Mouse (Mus musculus) cortical plate, adult 2 months (tissue): Measurements from ENCODE around the gene Arg2. TPM values are rescaled to one million over a fixed set of nuclear protein-coding genes. Genes with fewer than 3 reads are reported as not detected.

Experiments used
- H3K27ac ChIP-seq: fragments of 200-500 bp; 2 replicates; pipeline ENCODE4 v1.5.1; 2012; ENCODE audit warnings: low read length, control low read depth, inconsistent platforms; ENCODE audit not compliant: insufficient read depth
- H3K4me1 ChIP-seq: fragments of 200-500 bp; 2 replicates; pipeline ENCODE4 v1.6.1; 2011; ENCODE audit warnings: low read length; ENCODE audit not compliant: control insufficient read depth, insufficient read depth
- H3K4me3 ChIP-seq: fragments of 200-500 bp; 2 replicates; pipeline ENCODE4 v1.5.1; 2011; ENCODE audit warnings: mild to moderate bottlenecking, low read length, control low read depth; ENCODE audit not compliant: insufficient read depth
- CTCF ChIP-seq: fragments of 200-500 bp; IDR thresholded peaks from 2 replicates; pipeline ENCODE4 v1.5.1; 2011; ENCODE audit warnings: mild to moderate bottlenecking, control low read depth, low read length; ENCODE audit not compliant: insufficient read depth; ENCODE audit errors: extremely low read depth
- POLR2A ChIP-seq: fragments of 200-500 bp; IDR thresholded peaks from 2 replicates; pipeline ENCODE4 v1.6.1; 2011; ENCODE audit warnings: mild to moderate bottlenecking, low read length, control low read depth; ENCODE audit not compliant: insufficient read depth; ENCODE audit errors: extremely low read depth
- polyA plus RNA-seq: library from polyadenylated mRNA; depleted of rRNA; stranded (reverse); fragments of >200 nt; gene quantifications from 2 replicates; pipeline ENCODE4 v1.2.3, GENCODE M21; 2012; rRNA removed

Gene Arg2
- polyA plus RNA-seq, 1 experiment: 2.9 TPM

- H3K4me1 ChIP-seq: no peaks in the 10 kb centered on the region
Measured at GRCm38 (mm10) chr12:79197105-79197504, 66.5 kb downstream of the Arg2 start.

DNA sequence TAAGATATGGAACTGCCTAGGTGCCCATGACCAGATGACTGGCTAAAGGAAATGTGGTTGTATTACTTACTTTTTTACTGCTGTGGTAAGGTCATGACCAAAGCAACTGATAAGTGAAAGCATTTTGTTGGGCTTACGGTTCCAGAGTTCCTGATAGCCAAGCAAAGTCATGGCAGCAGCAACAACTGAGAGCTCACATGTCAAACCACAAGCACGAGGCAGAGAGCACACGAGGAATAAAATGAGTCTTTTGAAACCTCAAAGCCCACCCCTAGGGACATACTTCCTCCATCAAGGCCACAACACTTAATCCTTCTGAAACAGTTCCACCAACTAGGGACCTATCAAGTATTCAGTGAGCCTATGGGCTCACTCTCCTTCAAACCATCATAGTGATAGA is 71.3 kb downstream of the Arg2 start:
- no peak overlapping the region for H3K4me3 ChIP-seq
- no peaks in the 10 kb centered on the region for H3K4me1 ChIP-seq
- TF ChIP-seq CTCF (no peak), POLR2A (no peak)
- H3K27ac ChIP-seq: no peak overlapping the region

More at GRCm38 (mm10) chr12:79197105-79197504, 66.5 kb downstream of the Arg2 start:
- TF ChIP-seq POLR2A (no peak), CTCF (no peak)
- H3K4me3 ChIP-seq: no peak overlapping the region
- no peak overlapping the region for H3K27ac ChIP-seq

Other genes starting within 250 kb of the Arg2 start
- 0.11 and 0.21 TPM in 2 replicates for gene Plek2, start 223.8 kb upstream of the Arg2 start, polyA plus RNA-seq
- gene Tmem229b, start 123.2 kb upstream of the Arg2 start, polyA plus RNA-seq: 20.9 and 21.5 TPM in 2 replicates
- gene Plekhh1, start 101.6 kb upstream of the Arg2 start, polyA plus RNA-seq: 19.5 and 22.3 TPM in 2 replicates
- gene Pigh, start 41.1 kb upstream of the Arg2 start, polyA plus RNA-seq: 11.0 and 12.8 TPM in 2 replicates
- gene Vti1b, start 41.9 kb downstream of the Arg2 start, polyA plus RNA-seq: 188 and 189 TPM in 2 replicates
- 19.1 and 21.9 TPM in 2 replicates for gene Rdh11, start 61.5 kb downstream of the Arg2 start, polyA plus RNA-seq
- gene Rdh12, start 78.1 kb downstream of the Arg2 start, polyA plus RNA-seq: 2.6 and 3.0 TPM in 2 replicates
- gene Zfyve26, start 165.5 kb downstream of the Arg2 start, polyA plus RNA-seq: 27.4 and 28.3 TPM in 2 replicates
- gene Rad51b, start 166.5 kb downstream of the Arg2 start, polyA plus RNA-seq: 0.13 and 0.17 TPM in 2 replicates